Mouse (Mus musculus) G1E-ER4 (cell line): Measurements from ENCODE around the gene Nnat. TPM values are rescaled to one million over a fixed set of nuclear protein-coding genes. Genes with fewer than 3 reads are reported as not detected.

Experiments used
- GATA1 ChIP-seq: IDR thresholded peaks from one replicate; pipeline ENCODE4 v1.8.0; 2012; ENCODE audit warnings: low read length, inconsistent platforms
- polyA plus RNA-seq: library from polyadenylated mRNA; stranded (reverse); fragments of >175 nt; gene quantifications from 2 replicates; pipeline ENCODE4 v1.2.3, GENCODE M21; 2012

Nnat gene
- not detected in 2 replicates for polyA plus RNA-seq

GRCm38 (mm10) chr2:157559858-157560257 lies at the start of gene Nnat:
Nnat (plus strand) TSS chr2:157560078.
- TF ChIP-seq GATA1: no peak

GRCm38 (mm10) chr2:157512859-157513258 lies 47.0 kb upstream of the Nnat start:
- TF ChIP-seq GATA1: no peak

- no peak for TF ChIP-seq GATA1
Observed at GRCm38 (mm10) chr2:157513737-157514208, 46.1 kb upstream of the Nnat start.

- no peak for TF ChIP-seq GATA1
Observed at GRCm38 (mm10) chr2:157514353-157514752, 45.5 kb upstream of the Nnat start.

- no peak for TF ChIP-seq GATA1
Observed at GRCm38 (mm10) chr2:157517526-157517925, 42.4 kb upstream of the Nnat start.

- no peak for TF ChIP-seq GATA1
Observed at GRCm38 (mm10) chr2:157518451-157518850, 41.4 kb upstream of the Nnat start.

- no peak for TF ChIP-seq GATA1
Observed at GRCm38 (mm10) chr2:157519452-157519851, 40.4 kb upstream of the Nnat start.

- no peak for TF ChIP-seq GATA1
Observed at GRCm38 (mm10) chr2:157520496-157520895, 39.4 kb upstream of the Nnat start.

GRCm38 (mm10) chr2:157522556-157522955 lies 37.3 kb upstream of the Nnat start:
- TF ChIP-seq GATA1: no peak

- no peak for TF ChIP-seq GATA1
Observed at GRCm38 (mm10) chr2:157530056-157530955, 29.6 kb upstream of the Nnat start.

GRCm38 (mm10) chr2:157531681-157532426 lies 28.0 kb upstream of the Nnat start:
- TF ChIP-seq GATA1: no peak

GRCm38 (mm10) chr2:157534163-157534562 lies 25.7 kb upstream of the Nnat start:
- no peak for TF ChIP-seq GATA1

GRCm38 (mm10) chr2:157536476-157537081 lies 23.3 kb upstream of the Nnat start:
- TF ChIP-seq GATA1: no peak

GRCm38 (mm10) chr2:157537118-157537517 lies 22.8 kb upstream of the Nnat start:
- TF ChIP-seq GATA1: no peak

- no peak for TF ChIP-seq GATA1
Observed at GRCm38 (mm10) chr2:157540073-157540952, 19.6 kb upstream of the Nnat start.
